Comparison of ENCODE assay signal across 19 mouse cellular contexts in genomic region chr13:70499302-70499701, GRCm38 (mm10).
"Had no signal": no experiment of that assay in that cellular context is flagged by ENCODE, and none has a peak within 500 bp of the region (broad histone marks: within the 10 kb centered on the region; RNA-seq: fewer than 3 reads in every experiment).

No protein-coding gene starts in this region.

- H3K36me3 ChIP-seq: kidney, embryonic 15.5 days; limb, embryonic 13.5 days; liver, embryonic 15.5 days; midbrain, embryonic 10.5 days; neural tube, embryonic 12.5 days had no signal

- ATAC-seq: intestine, embryonic 16.5 days; lung, postnatal 0 days had no signal

- H3K9ac ChIP-seq: kidney, embryonic 15.5 days; limb, embryonic 13.5 days; liver, embryonic 15.5 days; neural tube, embryonic 12.5 days had no signal

- H3K27me3 ChIP-seq: kidney, embryonic 15.5 days; limb, embryonic 13.5 days; liver, embryonic 15.5 days; neural tube, embryonic 12.5 days had no signal

- H3K4me3 ChIP-seq: kidney, embryonic 15.5 days; limb, embryonic 13.5 days; liver, embryonic 15.5 days; midbrain, embryonic 10.5 days; myocyte; neural tube, embryonic 12.5 days had no signal

- H3K4me1 ChIP-seq: kidney, embryonic 15.5 days; limb, embryonic 13.5 days; liver, embryonic 15.5 days; neural tube, embryonic 12.5 days had no signal

- H3K27ac ChIP-seq: kidney, embryonic 15.5 days; limb, embryonic 13.5 days; liver, embryonic 15.5 days; midbrain, embryonic 10.5 days; neural tube, embryonic 12.5 days had no signal

- DNase-seq: kidney, adult 2 months; kidney, postnatal 14 days; layer of hippocampus, adult 9-11 months; layer of hippocampus, postnatal 36 days; left cerebral cortex, postnatal 4 days; lung, adult 2 months; lung, postnatal 4 days; right cerebral cortex, postnatal 4 days; spleen, adult 18-20 months; thymus, adult 18-20 months; thymus, postnatal 25 days had no signal

- H3K9me3 ChIP-seq: kidney, embryonic 15.5 days; limb, embryonic 13.5 days; liver, embryonic 15.5 days; midbrain, embryonic 10.5 days; neural tube, embryonic 12.5 days had no signal

- H3K4me2 ChIP-seq: kidney, embryonic 15.5 days; limb, embryonic 13.5 days; liver, embryonic 15.5 days; neural tube, embryonic 12.5 days had no signal
